Mouse (Mus musculus): ENCODE data around the gene Gpkow.

DNA sequence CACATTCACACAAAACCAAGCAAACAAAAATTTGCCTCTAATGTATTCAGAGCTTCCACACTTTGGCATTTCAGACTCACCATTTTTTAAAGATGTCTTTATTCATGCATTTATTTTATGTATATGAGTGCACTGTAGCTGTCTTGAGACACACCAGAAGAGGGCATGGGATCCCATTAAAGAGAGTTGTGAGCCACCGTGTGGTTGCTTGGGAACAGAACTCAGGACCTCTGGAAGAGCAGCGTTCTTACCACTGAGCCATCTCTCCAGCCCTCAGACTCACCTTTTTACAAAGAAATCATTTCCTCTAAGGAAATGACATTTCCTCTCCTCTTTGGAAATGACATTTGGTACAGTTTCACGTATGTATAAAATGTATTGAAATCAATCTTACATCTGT is 17.9 kb upstream of the Gpkow start:
- TF ChIP-seq CTCF (IDR thresholded peaks at IDR 0.05; ENCODE audit: low read depth) = peak; percentile 41
- no peak for TF ChIP-seq EP300 (optimal IDR thresholded peaks at IDR 0.05)

All from stomach, postnatal 0 days (tissue).